Mouse (Mus musculus) E14TG2a.4 (cell line): Measurements from ENCODE around the gene Tmem107.

ENCODE experiments used
- CTCF ChIP-seq: conservative IDR thresholded peaks from 2 replicates; pipeline ENCODE4 v1.5.1; 2014; ENCODE audit warnings: low read length
- POU5F1 ChIP-seq: IDR thresholded peaks from 2 replicates; pipeline ENCODE4 v1.6.1; 2014; ENCODE audit warnings: low read length, borderline replicate concordance

- TF ChIP-seq CTCF (peak; percentile 62), POU5F1 (no peak)
These were observed 34.8 kb upstream of the Tmem107 start for GRCm38 (mm10) chr11:69035849-69036248.
